Mouse (Mus musculus): Measurements from ENCODE around the gene A3galt2.

- TF ChIP-seq POLR2A (IDR thresholded peaks at IDR 0.05; ENCODE audit: low read depth, low read length): no peak
- no peak for TF ChIP-seq CTCF (IDR thresholded peaks at IDR 0.05; ENCODE audit: borderline replicate concordance, insufficient read depth, low read length)
Observed at GRCm38 (mm10) chr4:128709061-128709780, 45.9 kb upstream of the A3galt2 start.
